Mouse (Mus musculus): ENCODE results near the gene Zfp300. TPM values are rescaled to one million over a fixed set of nuclear protein-coding genes. Genes with fewer than 3 reads are reported as not detected.

Zfp300 gene
- 3.1 and 3.3 TPM in 2 replicates for polyA plus RNA-seq (2014; fragmentation: Nextera tagmentation; extraction: Ambion mirVana)

DNA sequence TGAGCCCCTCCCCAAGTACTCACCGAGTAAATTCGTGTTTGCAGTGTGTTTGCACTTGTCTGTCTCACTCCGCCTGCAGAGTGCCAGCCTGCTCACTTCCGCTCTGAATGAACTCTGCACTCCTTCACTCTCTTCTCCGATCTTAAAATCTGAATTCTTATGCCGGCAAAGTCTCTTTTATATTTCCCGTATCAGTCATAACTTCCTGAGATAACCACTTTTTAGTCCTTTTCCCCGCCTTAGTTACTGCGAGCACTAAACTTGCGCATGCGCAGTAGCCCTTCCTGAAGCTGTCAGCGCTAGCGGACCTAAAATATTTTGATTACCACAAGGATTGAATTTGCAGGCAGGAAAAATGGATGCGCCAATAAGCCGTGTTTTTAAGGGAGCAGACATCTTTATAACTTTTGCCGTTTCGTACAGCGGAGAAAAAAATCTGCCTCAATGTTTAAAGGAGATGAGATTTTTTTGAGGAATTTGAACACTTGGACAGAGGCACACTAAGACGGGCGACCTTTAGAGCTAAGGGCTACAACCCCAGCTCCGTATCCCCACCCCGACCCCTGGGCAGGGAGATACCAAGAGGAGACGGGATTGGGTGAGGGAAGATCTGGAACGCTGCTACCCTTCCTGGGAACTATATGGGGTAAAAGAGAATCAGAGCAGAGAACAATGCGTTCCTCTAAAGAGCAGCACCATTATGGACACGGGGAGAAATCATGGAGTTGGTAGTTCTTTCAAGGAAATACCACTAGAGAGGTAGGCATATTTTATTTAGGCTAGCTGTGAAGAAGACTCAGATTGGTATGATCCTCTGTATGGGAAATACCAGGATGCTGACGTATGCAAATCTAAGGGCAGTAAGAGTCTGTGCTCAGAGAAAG is at the start of gene Zfp300:
Gene Zfp300 (minus strand): TSS at position 545 of the 884 bp plus-strand sequence.
- Histone ChIP-seq H3K9me3 (ENCODE audit: control insufficient read depth, low read length) (no peaks in the 10 kb centered on the region), H3K27ac (ENCODE audit: low read depth, low read length) (no peak within 1 kb of the TSS), H3K4me3 (ENCODE audit: low read depth, low read length) (peak within 1 kb of the TSS; percentile 41), H3K36me3 (ENCODE audit: control insufficient read depth, insufficient read depth, low read length) (no peaks in the 10 kb centered on the region), H3K9ac (ENCODE audit: low read depth, low read length) (peak within 1 kb of the TSS; percentile 0; the same call in 1 of the 2 replicates), H3K4me2 (replicated peaks; ENCODE audit: low read depth, low read length) (peak within 1 kb of the TSS; percentile 40), H3K4me1 (replicated peaks; ENCODE audit: control insufficient read depth, insufficient read depth, low read length) (no peaks in the 10 kb centered on the region), H3K27me3 (ENCODE audit: control insufficient read depth, insufficient read depth, low read length) (no peaks in the 10 kb centered on the region)
- DNase-seq (ENCODE audit: low spot score) (peak; percentile 70), ATAC-seq (ENCODE audit: low FRiP score) (peak; percentile 91)
- 18% methylated on average over 27 of the region's 27 CpGs for WGBS

GRCm38 (mm10) chrX:21115520-21115919 is 26.2 kb upstream of the Zfp300 start, which contains the start of gene Ssxa1:
Gene Ssxa1 (plus strand): TSS chrX:21115820.
- WGBS, result 82% methylated on average over 4 of the region's 4 CpGs
- H3K36me3 ChIP-seq (ENCODE audit: control insufficient read depth, insufficient read depth, low read length), result no peaks in the 10 kb centered on the region
- no peak within 1 kb of the TSS for H3K4me2 ChIP-seq (replicated peaks; ENCODE audit: low read depth, low read length)
- H3K27ac ChIP-seq (ENCODE audit: low read depth, low read length), result no peak within 1 kb of the TSS
- DNase-seq (ENCODE audit: low spot score) (no peak), ATAC-seq (ENCODE audit: low FRiP score) (no peak)
- no peak within 1 kb of the TSS for H3K4me3 ChIP-seq (ENCODE audit: low read depth, low read length)
- no peaks in the 10 kb centered on the region for H3K27me3 ChIP-seq (ENCODE audit: control insufficient read depth, insufficient read depth, low read length)
- no peaks in the 10 kb centered on the region for H3K4me1 ChIP-seq (replicated peaks; ENCODE audit: control insufficient read depth, insufficient read depth, low read length)
- no peak within 1 kb of the TSS for H3K9ac ChIP-seq (ENCODE audit: low read depth, low read length)
- no peaks in the 10 kb centered on the region for H3K9me3 ChIP-seq (ENCODE audit: control insufficient read depth, low read length)

- no peaks in the 10 kb centered on the region for H3K36me3 ChIP-seq (ENCODE audit: control insufficient read depth, insufficient read depth, low read length)
- DNase-seq (ENCODE audit: low spot score) (no peak), ATAC-seq (ENCODE audit: low FRiP score) (peak; percentile 43; the same call in 1 of the 2 replicates)
- H3K9me3 ChIP-seq (ENCODE audit: control insufficient read depth, low read length), result no peaks in the 10 kb centered on the region
- no peaks in the 10 kb centered on the region for H3K27me3 ChIP-seq (ENCODE audit: control insufficient read depth, insufficient read depth, low read length)
- no peak overlapping the region for H3K9ac ChIP-seq (ENCODE audit: low read depth, low read length)
- peak overlapping the region; percentile 8 for H3K4me2 ChIP-seq (replicated peaks; ENCODE audit: low read depth, low read length)
- H3K4me1 ChIP-seq (replicated peaks; ENCODE audit: control insufficient read depth, insufficient read depth, low read length), result no peaks in the 10 kb centered on the region
- no peak overlapping the region for H3K27ac ChIP-seq (ENCODE audit: low read depth, low read length)
- WGBS, result 49% methylated on average over 7 of the region's 7 CpGs
- H3K4me3 ChIP-seq (ENCODE audit: low read depth, low read length), result peak overlapping the region; percentile 41
Observed at GRCm38 (mm10) chrX:21089867-21090239, 526 bp upstream of the Zfp300 start.

DNA sequence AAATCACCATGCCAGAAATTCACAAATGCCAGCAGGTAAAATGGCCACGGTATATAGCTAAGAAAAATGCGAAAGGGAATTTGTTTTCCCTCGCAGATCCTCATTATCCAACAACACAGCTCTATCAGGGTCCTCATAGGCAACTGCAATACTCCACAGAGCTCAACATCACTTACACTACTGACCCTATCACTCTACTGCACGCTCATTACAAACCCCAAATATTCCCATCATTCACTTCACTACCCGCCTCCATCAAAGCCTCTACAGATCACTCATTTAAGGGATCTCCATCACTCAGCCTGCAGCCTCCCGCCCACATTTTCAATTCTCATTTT is 713 bp downstream of the Zfp300 start:
- no peak for DNase-seq (ENCODE audit: low spot score)
- H3K4me2 ChIP-seq (replicated peaks; ENCODE audit: low read depth, low read length), result peak overlapping the region; percentile 40
- 33% methylated on average over 6 of the region's 6 CpGs for WGBS

GRCm38 (mm10) chrX:21068106-21068505 is 21.2 kb downstream of the Zfp300 start, which contains the start of gene Spaca5:
Gene Spaca5 (plus strand): TSS chrX:21068406.
- Histone ChIP-seq H3K9ac (ENCODE audit: low read depth, low read length) (no peak within 1 kb of the TSS), H3K27me3 (ENCODE audit: control insufficient read depth, insufficient read depth, low read length) (no peaks in the 10 kb centered on the region), H3K4me2 (replicated peaks; ENCODE audit: low read depth, low read length) (no peak within 1 kb of the TSS), H3K9me3 (ENCODE audit: control insufficient read depth, low read length) (no peaks in the 10 kb centered on the region), H3K4me1 (replicated peaks; ENCODE audit: control insufficient read depth, insufficient read depth, low read length) (no peaks in the 10 kb centered on the region), H3K27ac (ENCODE audit: low read depth, low read length) (no peak within 1 kb of the TSS), H3K4me3 (ENCODE audit: low read depth, low read length) (no peak within 1 kb of the TSS), H3K36me3 (ENCODE audit: control insufficient read depth, insufficient read depth, low read length) (no peaks in the 10 kb centered on the region)
- DNase-seq (ENCODE audit: low spot score) (no peak), ATAC-seq (ENCODE audit: low FRiP score) (no peak)

More for the DNA sequence above, 713 bp downstream of the Zfp300 start:
- no peaks in the 10 kb centered on the region for H3K4me1 ChIP-seq (replicated peaks; ENCODE audit: control insufficient read depth, insufficient read depth, low read length)
- no peak for ATAC-seq (ENCODE audit: low FRiP score)
- no peak overlapping the region for H3K27ac ChIP-seq (ENCODE audit: low read depth, low read length)
- H3K4me3 ChIP-seq (ENCODE audit: low read depth, low read length), result peak overlapping the region; percentile 41
- H3K27me3 ChIP-seq (ENCODE audit: control insufficient read depth, insufficient read depth, low read length), result no peaks in the 10 kb centered on the region
- H3K9me3 ChIP-seq (ENCODE audit: control insufficient read depth, low read length), result no peaks in the 10 kb centered on the region
- no peaks in the 10 kb centered on the region for H3K36me3 ChIP-seq (ENCODE audit: control insufficient read depth, insufficient read depth, low read length)
- H3K9ac ChIP-seq (ENCODE audit: low read depth, low read length), result peak overlapping the region; percentile 0; the same call in 1 of the 2 replicates

DNA sequence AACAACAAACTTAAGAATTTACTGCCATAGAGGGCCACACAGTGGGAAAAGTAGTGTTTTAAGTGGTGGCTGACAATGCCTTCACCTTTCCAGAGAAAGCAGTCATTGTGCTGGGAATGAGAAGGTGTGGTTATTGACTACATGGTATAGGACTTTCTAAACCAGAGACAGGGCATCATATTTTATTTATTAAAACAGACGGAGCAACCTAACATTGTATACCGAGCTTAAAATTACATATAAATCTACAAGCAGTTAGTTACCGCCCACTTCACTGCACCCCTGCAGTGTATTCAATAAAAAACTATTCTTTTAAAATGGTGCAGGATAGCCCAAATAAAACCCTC is 26.8 kb downstream of the Zfp300 start:
- Histone ChIP-seq H3K9ac (ENCODE audit: low read depth, low read length) (no peak overlapping the region; the same call in 1 of the 2 replicates), H3K27me3 (ENCODE audit: control insufficient read depth, insufficient read depth, low read length) (no peaks in the 10 kb centered on the region), H3K36me3 (ENCODE audit: control insufficient read depth, insufficient read depth, low read length) (no peaks in the 10 kb centered on the region), H3K9me3 (ENCODE audit: control insufficient read depth, low read length) (no peaks in the 10 kb centered on the region), H3K4me2 (replicated peaks; ENCODE audit: low read depth, low read length) (no peak overlapping the region), H3K27ac (ENCODE audit: low read depth, low read length) (no peak overlapping the region), H3K4me1 (replicated peaks; ENCODE audit: control insufficient read depth, insufficient read depth, low read length) (no peaks in the 10 kb centered on the region), H3K4me3 (ENCODE audit: low read depth, low read length) (peak overlapping the region; percentile 41; the same call in 1 of the 2 replicates)
- DNase-seq (ENCODE audit: low spot score), result no peak
- WGBS, result 61% methylated on average over 3 of the region's 3 CpGs
- peak; percentile 58; the same call in 1 of the 2 replicates for ATAC-seq (ENCODE audit: low FRiP score)

- no peaks in the 10 kb centered on the region for H3K9me3 ChIP-seq (ENCODE audit: control insufficient read depth, low read length)
- ATAC-seq (ENCODE audit: low FRiP score) (peak; percentile 95), DNase-seq (ENCODE audit: low spot score) (peak; percentile 77)
- H3K4me2 ChIP-seq (replicated peaks; ENCODE audit: low read depth, low read length), result peak within 1 kb of the TSS; percentile 39
- 18% methylated on average over 25 of the region's 25 CpGs for WGBS
- no peaks in the 10 kb centered on the region for H3K27me3 ChIP-seq (ENCODE audit: control insufficient read depth, insufficient read depth, low read length)
- no peaks in the 10 kb centered on the region for H3K36me3 ChIP-seq (ENCODE audit: control insufficient read depth, insufficient read depth, low read length)
- H3K27ac ChIP-seq (ENCODE audit: low read depth, low read length), result no peak within 1 kb of the TSS
- peak within 1 kb of the TSS; percentile 41 for H3K4me3 ChIP-seq (ENCODE audit: low read depth, low read length)
- H3K4me1 ChIP-seq (replicated peaks; ENCODE audit: control insufficient read depth, insufficient read depth, low read length), result no peaks in the 10 kb centered on the region
- H3K9ac ChIP-seq (ENCODE audit: low read depth, low read length), result peak within 1 kb of the TSS; percentile 53
Observed at GRCm38 (mm10) chrX:21061866-21062543, 27.3 kb downstream of the Zfp300 start, which contains the start of gene Zfp182. Gene Zfp182 (minus strand): TSS chrX:21062316.

DNA sequence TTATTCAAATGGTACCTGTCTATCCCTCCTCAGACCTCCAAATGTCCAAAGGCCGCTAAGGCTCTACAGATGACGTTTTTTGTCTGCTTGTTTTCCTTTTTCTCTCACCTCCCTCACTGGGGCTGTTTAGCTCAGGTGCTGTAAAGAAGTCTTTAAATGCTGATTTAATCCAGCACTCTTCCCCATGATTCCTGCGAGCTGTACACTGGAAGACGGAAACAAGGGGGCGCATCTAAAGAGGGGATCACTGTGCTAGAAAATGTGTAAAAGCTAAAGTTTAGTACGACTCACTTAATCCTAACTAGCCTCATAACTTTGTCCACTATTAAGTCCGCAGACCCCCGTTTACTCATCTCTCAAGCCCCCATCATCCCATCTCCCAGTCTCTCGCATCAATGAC is 27.9 kb downstream of the Zfp300 start:
- no peak overlapping the region for H3K27ac ChIP-seq (ENCODE audit: low read depth, low read length)
- peak overlapping the region; percentile 53; the same call in 1 of the 2 replicates for H3K9ac ChIP-seq (ENCODE audit: low read depth, low read length)
- H3K4me3 ChIP-seq (ENCODE audit: low read depth, low read length), result peak overlapping the region; percentile 41
- peak overlapping the region; percentile 39 for H3K4me2 ChIP-seq (replicated peaks; ENCODE audit: low read depth, low read length)
- H3K36me3 ChIP-seq (ENCODE audit: control insufficient read depth, insufficient read depth, low read length), result no peaks in the 10 kb centered on the region
- ATAC-seq (ENCODE audit: low FRiP score) (no peak), DNase-seq (ENCODE audit: low spot score) (no peak)
- WGBS, result 22% methylated on average over 9 of the region's 9 CpGs
- H3K27me3 ChIP-seq (ENCODE audit: control insufficient read depth, insufficient read depth, low read length), result no peaks in the 10 kb centered on the region
- H3K4me1 ChIP-seq (replicated peaks; ENCODE audit: control insufficient read depth, insufficient read depth, low read length), result no peaks in the 10 kb centered on the region
- no peaks in the 10 kb centered on the region for H3K9me3 ChIP-seq (ENCODE audit: control insufficient read depth, low read length)
